Mouse (Mus musculus) lung, postnatal 0 days (tissue): ENCODE data around the gene Icosl. TPM values are rescaled to one million over a fixed set of nuclear protein-coding genes. Genes with fewer than 3 reads are reported as not detected.

ENCODE experiments used
- ATAC-seq: fragments of 200-750 bp; cut with Nextera tagmentation; 2 replicates; pipeline ENCODE4 v1.8.0; 2017; ENCODE audit warnings: moderate library complexity
- DNase-seq: peaks from one replicate; pipeline ENCODE4 v3.0.0-alpha.2; 2016; ENCODE audit warnings: low spot score
- H3K27ac ChIP-seq: fragments of 300-500 bp; sonication (generic); 2 replicates; pipeline ENCODE4 v1.5.1; 2014; ENCODE audit warnings: antibody characterized with exemption, mild to moderate bottlenecking, low read length, mixed read lengths
- H3K27me3 ChIP-seq: fragments of 300-500 bp; sonication (generic); replicated peaks from 2 replicates; pipeline ENCODE4 v1.6.1; 2014; ENCODE audit warnings: low read length, mixed read lengths; ENCODE audit not compliant: insufficient read depth
- H3K36me3 ChIP-seq: fragments of 300-500 bp; sonication (generic); 2 replicates; pipeline ENCODE4 v1.6.1; 2014; ENCODE audit warnings: low read length, mixed read lengths; ENCODE audit not compliant: insufficient read depth
- H3K4me1 ChIP-seq: fragments of 300-500 bp; sonication (generic); 2 replicates; pipeline ENCODE4 v1.6.1; 2014; ENCODE audit warnings: antibody characterized with exemption, low read depth, low read length, mixed read lengths; ENCODE audit not compliant: insufficient read depth
- H3K4me2 ChIP-seq: fragments of 300-500 bp; sonication (generic); replicated peaks from 2 replicates; pipeline ENCODE4 v1.6.1; 2014; ENCODE audit warnings: low read depth, mild to moderate bottlenecking, low read length, moderate library complexity, mixed read lengths
- H3K4me3 ChIP-seq: fragments of 300-500 bp; sonication (generic); 2 replicates; pipeline ENCODE4 v1.5.1; 2014; ENCODE audit warnings: low read depth, low read length
- H3K9ac ChIP-seq: fragments of 300-500 bp; sonication (generic); replicated peaks from 2 replicates; pipeline ENCODE4 v1.6.1; 2014; ENCODE audit warnings: low read depth, mild to moderate bottlenecking
- H3K9me3 ChIP-seq: fragments of 300-500 bp; sonication (generic); 2 replicates; pipeline ENCODE4 v1.6.1; 2016; ENCODE audit warnings: low read length, mixed read lengths
- CTCF ChIP-seq: IDR thresholded peaks from 2 replicates; pipeline ENCODE4 v1.5.1; 2016; ENCODE audit warnings: antibody characterized with exemption, mild to moderate bottlenecking
- EP300 ChIP-seq: IDR thresholded peaks from 2 replicates; pipeline ENCODE4 v1.6.1; 2016; ENCODE audit warnings: antibody characterized with exemption, mild to moderate bottlenecking, control low read depth
- WGBS: fragments of 180-500 bp; shearing (Covaris S2); extraction: QIAGEN DNeasy Blood & Tissue Kit; methylation state at CpG from one replicate; pipeline ENCODE4 v1.1.7; 2014; 5-methylcytosine and 5-hydroxymethylcytosine counted together
- polyA plus RNA-seq: library from polyadenylated mRNA; unstranded; fragments of >200 nt; fragmentation: Nextera tagmentation; extraction: Ambion mirVana; gene quantifications from 2 replicates; pipeline ENCODE4 v1.2.1, GENCODE M21; 2015

Gene Icosl
- polyA plus RNA-seq, 1 experiment from 2014 or later: 5.4 TPM

DNA sequence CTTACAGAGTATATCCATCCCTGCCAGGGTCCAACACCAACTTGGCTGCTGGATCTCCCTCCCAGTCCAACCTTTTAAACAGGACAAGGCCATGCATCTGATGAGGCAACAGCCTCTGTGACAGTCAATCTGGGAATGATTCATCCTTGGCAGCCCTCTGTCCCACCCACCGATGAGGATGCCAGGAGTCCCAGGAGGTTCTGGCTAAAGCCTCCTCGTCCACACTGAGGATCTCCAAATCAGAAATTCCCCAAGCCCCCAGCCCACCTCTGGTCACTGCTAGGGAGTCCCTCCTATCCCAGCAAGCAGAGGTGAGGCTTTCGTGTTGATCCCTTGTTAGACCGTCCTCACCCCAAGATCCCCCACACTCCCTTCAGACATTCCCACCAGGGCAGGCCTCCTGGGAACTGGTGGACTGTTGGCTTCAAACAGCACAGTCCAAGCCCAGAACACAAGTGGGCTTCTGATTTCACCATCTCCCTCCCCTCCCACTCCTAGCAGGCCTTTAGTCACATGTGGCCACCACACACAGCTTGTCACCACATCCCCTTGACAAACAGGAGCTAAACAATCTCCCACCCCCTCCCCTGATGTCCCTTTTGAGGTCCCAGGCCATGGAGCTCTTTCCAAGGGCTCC lies 11.0 kb downstream of the Icosl start:
- H3K9me3 ChIP-seq: no peaks in the 10 kb centered on the region
- peak; percentile 56 for DNase-seq
- no peaks in the 10 kb centered on the region for H3K27me3 ChIP-seq
- H3K4me2 ChIP-seq: no peak overlapping the region
- peak; percentile 79 for ATAC-seq
- H3K4me3 ChIP-seq: no peak overlapping the region
- H3K36me3 ChIP-seq: no peaks in the 10 kb centered on the region
- TF ChIP-seq CTCF (no peak), EP300 (no peak)
- H3K9ac ChIP-seq: no peak overlapping the region
- no peaks in the 10 kb centered on the region for H3K4me1 ChIP-seq
- no peak overlapping the region for H3K27ac ChIP-seq
- 54% methylated on average over 4 of the region's 4 CpGs for WGBS

GRCm38 (mm10) chr10:78084073-78084472 lies 15.0 kb downstream of the Icosl start:
- H3K9ac ChIP-seq: no peak overlapping the region
- no peak overlapping the region for H3K4me2 ChIP-seq
- 38% methylated on average over 1 of the region's 1 CpGs for whole genome bisulfite sequencing
- H3K4me3 ChIP-seq: no peak overlapping the region
- DNase-seq: no peak
- TF ChIP-seq EP300: no peak
- no peak for TF ChIP-seq CTCF
- H3K9me3 ChIP-seq: no peaks in the 10 kb centered on the region
- H3K36me3 ChIP-seq: no peaks in the 10 kb centered on the region
- no peak overlapping the region for H3K27ac ChIP-seq
- no peaks in the 10 kb centered on the region for H3K27me3 ChIP-seq
- H3K4me1 ChIP-seq: no peaks in the 10 kb centered on the region
- ATAC-seq: no peak

DNA sequence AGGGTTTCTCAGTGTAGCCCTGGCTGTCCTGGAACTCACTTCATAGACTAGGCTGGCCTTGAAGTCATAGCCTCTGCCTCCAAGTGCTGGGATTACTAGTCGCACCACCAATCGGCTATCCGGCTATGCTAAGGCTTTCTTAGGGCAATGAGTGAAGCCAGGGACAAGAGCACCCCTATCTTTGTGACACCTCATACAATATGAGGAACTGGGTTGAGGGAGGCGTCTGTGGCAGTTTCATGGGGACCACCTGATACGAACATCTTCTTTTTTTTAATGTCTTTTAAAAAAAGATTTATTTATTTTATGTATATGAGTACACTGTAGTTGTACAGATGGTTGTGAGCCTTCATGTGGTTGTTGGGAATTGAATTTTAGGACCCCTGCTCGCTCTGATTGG lies 16.6 kb downstream of the Icosl start:
- H3K9ac ChIP-seq: no peak overlapping the region
- H3K4me3 ChIP-seq: no peak overlapping the region
- H3K27ac ChIP-seq: no peak overlapping the region
- no peak for DNase-seq
- ATAC-seq: no peak
- no peaks in the 10 kb centered on the region for H3K9me3 ChIP-seq
- no peaks in the 10 kb centered on the region for H3K36me3 ChIP-seq
- 86% methylated on average over 6 of the region's 6 CpGs for WGBS
- no peak overlapping the region for H3K4me2 ChIP-seq
- H3K27me3 ChIP-seq: no peaks in the 10 kb centered on the region
- H3K4me1 ChIP-seq: no peaks in the 10 kb centered on the region
- TF ChIP-seq EP300 (no peak), CTCF (no peak)

- no peaks in the 10 kb centered on the region for H3K9me3 ChIP-seq
- no peak for TF ChIP-seq EP300
- 0 out of 2 replicates have a peak, but pooled peaks have one; percentile 2 for ATAC-seq
- H3K4me1 ChIP-seq: no peaks in the 10 kb centered on the region
- no peak overlapping the region for H3K4me3 ChIP-seq
- no peak overlapping the region for H3K4me2 ChIP-seq
- H3K27ac ChIP-seq: no peak overlapping the region
- peak; percentile 18 for DNase-seq
- no peaks in the 10 kb centered on the region for H3K27me3 ChIP-seq
- no peak overlapping the region for H3K9ac ChIP-seq
- 61% methylated on average over 10 of the region's 10 CpGs for WGBS
- no peaks in the 10 kb centered on the region for H3K36me3 ChIP-seq
Measured at GRCm38 (mm10) chr10:78086444-78087061, 17.5 kb downstream of the Icosl start.

DNA sequence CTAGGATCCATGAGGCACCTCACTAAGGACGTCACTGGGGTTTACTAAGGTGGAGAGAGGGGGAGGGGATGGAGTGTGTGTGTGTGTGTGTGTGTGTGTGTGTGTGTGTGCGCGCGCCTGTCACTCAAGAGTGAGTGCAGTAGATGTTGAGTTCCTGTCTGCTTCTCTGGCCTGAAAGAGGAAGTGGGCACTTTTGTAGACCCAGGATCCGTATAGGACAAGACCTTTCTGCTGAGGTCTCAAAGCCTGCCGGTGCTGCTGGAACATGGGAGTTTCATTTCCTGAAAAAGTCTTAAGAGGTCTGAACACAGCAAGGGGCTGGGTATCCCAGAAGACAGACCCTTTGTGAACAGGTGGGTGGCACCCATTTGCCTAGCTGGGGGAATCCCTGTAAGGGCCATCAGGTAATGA lies 18.0 kb downstream of the Icosl start:
- Histone ChIP-seq H3K27me3 (no peaks in the 10 kb centered on the region), H3K9ac (no peak overlapping the region), H3K36me3 (no peaks in the 10 kb centered on the region), H3K4me3 (no peak overlapping the region), H3K4me1 (no peaks in the 10 kb centered on the region), H3K27ac (no peak overlapping the region), H3K9me3 (no peaks in the 10 kb centered on the region), H3K4me2 (no peak overlapping the region)
- TF ChIP-seq CTCF (no peak), EP300 (no peak)
- DNase-seq: peak; percentile 27
- 62% methylated on average over 6 of the region's 6 CpGs for WGBS
- peak; percentile 18; the same call in 1 of the 2 replicates for ATAC-seq

GRCm38 (mm10) chr10:78090246-78090645 lies 21.1 kb downstream of the Icosl start:
- Histone ChIP-seq H3K4me3 (no peak overlapping the region), H3K36me3 (no peaks in the 10 kb centered on the region), H3K9ac (no peak overlapping the region), H3K4me2 (no peak overlapping the region), H3K27me3 (no peaks in the 10 kb centered on the region), H3K9me3 (no peaks in the 10 kb centered on the region), H3K27ac (no peak overlapping the region), H3K4me1 (no peaks in the 10 kb centered on the region)
- TF ChIP-seq CTCF: no peak
- TF ChIP-seq EP300: no peak
- no peak for ATAC-seq
- 48% methylated on average over 6 of the region's 6 CpGs for WGBS
- DNase-seq: peak; percentile 22
